Mouse (Mus musculus): ENCODE measurements at regions not wholly inside any gene's neighbourhood (a gene's known extent, or its start where the extent isn't known, plus 50 kb on each side); places are given as distances from the start of the nearest gene placed in this dataset.
"Not testable (repeated sequence)": the region's sequence is repeated elsewhere in the genome, so short reads cannot be mapped to it uniquely, and the experiment has no call there.

GRCm38 (mm10) chr5:132975303-132975932 lies 432.3 kb upstream of the Auts2 start:
- Histone ChIP-seq H3K4me1 (replicated peaks; ENCODE audit: control insufficient read depth, insufficient read depth, low read length) (no peaks in the 10 kb centered on the region), H3K4me2 (ENCODE audit: low read depth, low read length, severe bottlenecking) (no peak overlapping the region), H3K4me3 (ENCODE audit: low read depth, low read length) (no peak overlapping the region), H3K27ac (ENCODE audit: low read depth, low read length) (no peak overlapping the region), H3K9me3 (ENCODE audit: control insufficient read depth, low read length) (no peaks in the 10 kb centered on the region; the same call in 1 of the 2 replicates), H3K27me3 (ENCODE audit: control insufficient read depth, insufficient read depth, low read length) (no peaks in the 10 kb centered on the region), H3K36me3 (ENCODE audit: control insufficient read depth, insufficient read depth, low read length) (no peaks in the 10 kb centered on the region), H3K9ac (ENCODE audit: low read length) (no peak overlapping the region)
- ATAC-seq (replicated peaks; ENCODE audit: low FRiP score), result no peak
- DNase-seq (ENCODE audit: low spot score), result no peak
- WGBS, result 74% methylated on average over 4 of the region's 4 CpGs

- H3K9ac ChIP-seq (ENCODE audit: low read length), result no peak overlapping the region
- no peak overlapping the region for H3K4me3 ChIP-seq (ENCODE audit: low read depth, low read length)
- H3K27me3 ChIP-seq (ENCODE audit: control insufficient read depth, insufficient read depth, low read length), result no peaks in the 10 kb centered on the region
- no peak for DNase-seq (ENCODE audit: low spot score)
- no peak overlapping the region for H3K4me2 ChIP-seq (ENCODE audit: low read depth, low read length, severe bottlenecking)
- 7% methylated on average over 3 of the region's 3 CpGs for WGBS
- H3K4me1 ChIP-seq (replicated peaks; ENCODE audit: control insufficient read depth, insufficient read depth, low read length), result no peaks in the 10 kb centered on the region
- H3K27ac ChIP-seq (ENCODE audit: low read depth, low read length), result no peak overlapping the region
- H3K9me3 ChIP-seq (ENCODE audit: control insufficient read depth, low read length), result no peaks in the 10 kb centered on the region; the same call in 1 of the 2 replicates
- peak; percentile 70; the same call in 1 of the 2 replicates for ATAC-seq (replicated peaks; ENCODE audit: low FRiP score)
- no peaks in the 10 kb centered on the region for H3K36me3 ChIP-seq (ENCODE audit: control insufficient read depth, insufficient read depth, low read length)
Measured at GRCm38 (mm10) chr5:132974876-132975275, 431.7 kb upstream of the Auts2 start.

- DNase-seq (ENCODE audit: low spot score) (no peak), ATAC-seq (replicated peaks; ENCODE audit: low FRiP score) (no peak)
- no peaks in the 10 kb centered on the region for H3K36me3 ChIP-seq (ENCODE audit: control insufficient read depth, insufficient read depth, low read length)
- WGBS, result 86% methylated on average over 7 of the region's 7 CpGs
- H3K4me2 ChIP-seq (ENCODE audit: low read depth, low read length, severe bottlenecking), result no peak overlapping the region
- no peaks in the 10 kb centered on the region for H3K27me3 ChIP-seq (ENCODE audit: control insufficient read depth, insufficient read depth, low read length)
- no peaks in the 10 kb centered on the region; the same call in 1 of the 2 replicates for H3K9me3 ChIP-seq (ENCODE audit: control insufficient read depth, low read length)
- no peaks in the 10 kb centered on the region for H3K4me1 ChIP-seq (replicated peaks; ENCODE audit: control insufficient read depth, insufficient read depth, low read length)
- no peak overlapping the region for H3K9ac ChIP-seq (ENCODE audit: low read length)
- H3K4me3 ChIP-seq (ENCODE audit: low read depth, low read length), result no peak overlapping the region
- H3K27ac ChIP-seq (ENCODE audit: low read depth, low read length), result no peak overlapping the region
Measured at GRCm38 (mm10) chr5:132971046-132971445, 427.9 kb upstream of the Auts2 start.

- DNase-seq (ENCODE audit: low spot score), result no peak
Measured at GRCm38 (mm10) chr5:132969376-132969775, 426.2 kb upstream of the Auts2 start.

GRCm38 (mm10) chr5:132959901-132960300 lies 416.8 kb upstream of the Auts2 start:
- no peak for DNase-seq (ENCODE audit: low spot score)
- Histone ChIP-seq H3K27me3 (ENCODE audit: control insufficient read depth, insufficient read depth, low read length) (no peaks in the 10 kb centered on the region), H3K9ac (ENCODE audit: low read length) (no peak overlapping the region), H3K27ac (ENCODE audit: low read depth, low read length) (no peak overlapping the region), H3K36me3 (ENCODE audit: control insufficient read depth, insufficient read depth, low read length) (no peaks in the 10 kb centered on the region), H3K4me3 (ENCODE audit: low read depth, low read length) (no peak overlapping the region), H3K9me3 (ENCODE audit: control insufficient read depth, low read length) (no peaks in the 10 kb centered on the region), H3K4me2 (ENCODE audit: low read depth, low read length, severe bottlenecking) (no peak overlapping the region), H3K4me1 (replicated peaks; ENCODE audit: control insufficient read depth, insufficient read depth, low read length) (no peaks in the 10 kb centered on the region)
- ATAC-seq (replicated peaks; ENCODE audit: low FRiP score), result no peak
- 88% methylated on average over 1 of the region's 1 CpGs for WGBS

More at GRCm38 (mm10) chr5:132969376-132969775, 426.2 kb upstream of the Auts2 start:
- WGBS, result 84% methylated on average over 5 of the region's 5 CpGs
- H3K27ac ChIP-seq (ENCODE audit: low read depth, low read length), result no peak overlapping the region
- H3K9ac ChIP-seq (ENCODE audit: low read length), result no peak overlapping the region
- H3K27me3 ChIP-seq (ENCODE audit: control insufficient read depth, insufficient read depth, low read length), result no peaks in the 10 kb centered on the region
- no peak overlapping the region for H3K4me3 ChIP-seq (ENCODE audit: low read depth, low read length)
- no peaks in the 10 kb centered on the region for H3K4me1 ChIP-seq (replicated peaks; ENCODE audit: control insufficient read depth, insufficient read depth, low read length)
- H3K9me3 ChIP-seq (ENCODE audit: control insufficient read depth, low read length), result no peaks in the 10 kb centered on the region; the same call in 1 of the 2 replicates
- ATAC-seq (replicated peaks; ENCODE audit: low FRiP score), result no peak
- H3K36me3 ChIP-seq (ENCODE audit: control insufficient read depth, insufficient read depth, low read length), result no peaks in the 10 kb centered on the region
- H3K4me2 ChIP-seq (ENCODE audit: low read depth, low read length, severe bottlenecking), result no peak overlapping the region

GRCm38 (mm10) chr5:132956184-132956583 lies 413.0 kb upstream of the Auts2 start:
- Histone ChIP-seq H3K36me3 (ENCODE audit: control insufficient read depth, insufficient read depth, low read length) (no peaks in the 10 kb centered on the region), H3K27me3 (ENCODE audit: control insufficient read depth, insufficient read depth, low read length) (no peaks in the 10 kb centered on the region), H3K4me3 (ENCODE audit: low read depth, low read length) (no peak overlapping the region), H3K9ac (ENCODE audit: low read length) (no peak overlapping the region), H3K4me2 (ENCODE audit: low read depth, low read length, severe bottlenecking) (no peak overlapping the region), H3K4me1 (replicated peaks; ENCODE audit: control insufficient read depth, insufficient read depth, low read length) (no peaks in the 10 kb centered on the region), H3K27ac (ENCODE audit: low read depth, low read length) (no peak overlapping the region), H3K9me3 (ENCODE audit: control insufficient read depth, low read length) (no peaks in the 10 kb centered on the region)
- DNase-seq (ENCODE audit: low spot score) (no peak), ATAC-seq (replicated peaks; ENCODE audit: low FRiP score) (no peak)
- WGBS, result 74% methylated on average over 5 of the region's 5 CpGs

GRCm38 (mm10) chr5:132955051-132955450 lies 411.9 kb upstream of the Auts2 start:
- H3K27ac ChIP-seq (ENCODE audit: low read depth, low read length), result no peak overlapping the region
- no peaks in the 10 kb centered on the region for H3K36me3 ChIP-seq (ENCODE audit: control insufficient read depth, insufficient read depth, low read length)
- no peak overlapping the region for H3K4me2 ChIP-seq (ENCODE audit: low read depth, low read length, severe bottlenecking)
- 92% methylated on average over 8 of the region's 8 CpGs for WGBS
- no peak overlapping the region for H3K4me3 ChIP-seq (ENCODE audit: low read depth, low read length)
- H3K9ac ChIP-seq (ENCODE audit: low read length), result no peak overlapping the region
- H3K9me3 ChIP-seq (ENCODE audit: control insufficient read depth, low read length), result no peaks in the 10 kb centered on the region
- DNase-seq (ENCODE audit: low spot score) (no peak), ATAC-seq (replicated peaks; ENCODE audit: low FRiP score) (no peak)
- H3K27me3 ChIP-seq (ENCODE audit: control insufficient read depth, insufficient read depth, low read length), result no peaks in the 10 kb centered on the region
- no peaks in the 10 kb centered on the region for H3K4me1 ChIP-seq (replicated peaks; ENCODE audit: control insufficient read depth, insufficient read depth, low read length)

- no peaks in the 10 kb centered on the region for H3K36me3 ChIP-seq (ENCODE audit: control insufficient read depth, insufficient read depth, low read length)
- H3K27me3 ChIP-seq (ENCODE audit: control insufficient read depth, insufficient read depth, low read length), result no peaks in the 10 kb centered on the region
- ATAC-seq (replicated peaks; ENCODE audit: low FRiP score) (no peak), DNase-seq (ENCODE audit: low spot score) (no peak)
- no peak overlapping the region for H3K9ac ChIP-seq (ENCODE audit: low read length)
- 81% methylated on average over 9 of the region's 9 CpGs for WGBS
- H3K4me3 ChIP-seq (ENCODE audit: low read depth, low read length), result no peak overlapping the region
- no peak overlapping the region for H3K27ac ChIP-seq (ENCODE audit: low read depth, low read length)
- no peaks in the 10 kb centered on the region for H3K4me1 ChIP-seq (replicated peaks; ENCODE audit: control insufficient read depth, insufficient read depth, low read length)
- no peaks in the 10 kb centered on the region for H3K9me3 ChIP-seq (ENCODE audit: control insufficient read depth, low read length)
- no peak overlapping the region for H3K4me2 ChIP-seq (ENCODE audit: low read depth, low read length, severe bottlenecking)
Measured at GRCm38 (mm10) chr5:132933439-132933980, 390.4 kb upstream of the Auts2 start.

- not testable (repeated sequence) for H3K27ac ChIP-seq (ENCODE audit: low read depth, low read length)
- WGBS, result 88% methylated on average over 12 of the region's 12 CpGs
Measured at GRCm38 (mm10) chr5:132929955-132930354, 386.8 kb upstream of the Auts2 start.

More at GRCm38 (mm10) chr5:132929955-132930354, 386.8 kb upstream of the Auts2 start:
- not testable (repeated sequence) for DNase-seq (ENCODE audit: low spot score); H3K36me3 ChIP-seq (ENCODE audit: control insufficient read depth, insufficient read depth, low read length); H3K4me2 ChIP-seq (ENCODE audit: low read depth, low read length, severe bottlenecking); ATAC-seq (replicated peaks; ENCODE audit: low FRiP score); H3K9me3 ChIP-seq (ENCODE audit: control insufficient read depth, low read length); H3K4me1 ChIP-seq (replicated peaks; ENCODE audit: control insufficient read depth, insufficient read depth, low read length); H3K9ac ChIP-seq (ENCODE audit: low read length); H3K4me3 ChIP-seq (ENCODE audit: low read depth, low read length); H3K27me3 ChIP-seq (ENCODE audit: control insufficient read depth, insufficient read depth, low read length)

Measured in forebrain, embryonic 11.5 days (tissue).